Mouse (Mus musculus) cortical plate, adult 2 months (tissue): ENCODE measurements around the gene Dcaf5.

Experiments used
- CTCF ChIP-seq: fragments of 200-500 bp; IDR thresholded peaks from 2 replicates; pipeline ENCODE4 v1.5.1; 2011; ENCODE audit warnings: mild to moderate bottlenecking, control low read depth, low read length; ENCODE audit not compliant: insufficient read depth; ENCODE audit errors: extremely low read depth
- POLR2A ChIP-seq: fragments of 200-500 bp; IDR thresholded peaks from 2 replicates; pipeline ENCODE4 v1.6.1; 2011; ENCODE audit warnings: mild to moderate bottlenecking, low read length, control low read depth; ENCODE audit not compliant: insufficient read depth; ENCODE audit errors: extremely low read depth

GRCm38 (mm10) chr12:80444525-80445109 lies 8.2 kb upstream of the Dcaf5 start:
- TF ChIP-seq POLR2A (no peak), CTCF (no peak)
